17 mouse cellular contexts compared by ENCODE assay signal in the genomic region with DNA sequence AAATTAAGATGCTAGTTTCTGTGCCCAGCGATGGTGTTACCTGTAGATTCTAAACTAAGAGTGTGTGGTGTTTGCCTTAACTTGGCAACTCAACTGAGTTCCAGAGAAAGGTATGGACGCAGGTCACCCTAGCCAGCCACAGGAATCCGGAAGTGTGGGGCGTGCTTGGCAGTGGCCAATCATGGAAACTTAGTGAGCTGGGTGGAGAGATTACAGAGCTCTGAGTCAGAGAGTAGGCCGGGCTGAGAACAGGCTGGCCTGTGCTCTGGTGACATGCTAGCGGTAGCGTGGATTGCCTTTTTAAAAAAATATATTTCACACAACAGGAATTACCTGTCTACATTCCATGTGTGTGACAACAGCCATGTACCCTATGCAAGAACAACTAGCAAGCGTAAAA. TPM values are rescaled to one million over a fixed set of nuclear protein-coding genes. Genes with fewer than 3 reads are reported as not detected.
DNase-seq lines count a peak whose midpoint lies in the region; ATAC-seq and TF ChIP-seq lines count a peak whose summit lies in the region.
"Had no signal": no experiment of that assay in that cellular context is flagged by ENCODE, and none has a peak within 500 bp of the region (broad histone marks: within the 10 kb centered on the region; RNA-seq: fewer than 3 reads in every experiment).

No protein-coding gene starts in this region.

- H3K4me1 ChIP-seq in heart, embryonic 13.5 days: peaks cover 6% of the 10 kb centered on the region; the same call in 1 of the 2 replicates
- peaks cover 6% of the 10 kb centered on the region for H3K4me1 ChIP-seq in embryonic fibroblast, embryonic 13.5 days (ENCODE audit: control insufficient read depth, insufficient read depth, low read length)
- H3K4me1 ChIP-seq in stomach, embryonic 16.5 days (ENCODE audit: control insufficient read depth, insufficient read depth, low read length): no peaks in the 10 kb centered on the region
- H3K4me1 ChIP-seq in forebrain, embryonic 16.5 days (replicated peaks; ENCODE audit: control insufficient read depth, insufficient read depth, low read length): no peaks in the 10 kb centered on the region
- H3K4me1 ChIP-seq: hindbrain, embryonic 13.5 days; liver, embryonic 15.5 days had no signal

- no peaks in the 10 kb centered on the region for H3K9me3 ChIP-seq in heart, embryonic 13.5 days
- no peaks in the 10 kb centered on the region for H3K9me3 ChIP-seq in stomach, embryonic 16.5 days (replicated peaks; ENCODE audit: control insufficient read depth, low read length)
- no peaks in the 10 kb centered on the region for H3K9me3 ChIP-seq in forebrain, embryonic 16.5 days (ENCODE audit: control insufficient read depth, low read length)
- H3K9me3 ChIP-seq: hindbrain, embryonic 13.5 days; liver, embryonic 15.5 days had no signal

- H3K27me3 ChIP-seq in heart, embryonic 13.5 days (replicated peaks): no peaks in the 10 kb centered on the region
- no peaks in the 10 kb centered on the region for H3K27me3 ChIP-seq in stomach, embryonic 16.5 days (ENCODE audit: control insufficient read depth, insufficient read depth, low read length)
- H3K27me3 ChIP-seq in forebrain, embryonic 16.5 days (replicated peaks; ENCODE audit: control insufficient read depth, insufficient read depth, low read length): no peaks in the 10 kb centered on the region
- H3K27me3 ChIP-seq: hindbrain, embryonic 13.5 days; liver, embryonic 15.5 days had no signal

- H3K9ac ChIP-seq in heart, embryonic 13.5 days: no peak overlapping the region
- H3K9ac ChIP-seq in stomach, embryonic 16.5 days (ENCODE audit: low read length): no peak overlapping the region
- H3K9ac ChIP-seq in forebrain, embryonic 16.5 days (replicated peaks; ENCODE audit: low read depth, low read length): no peak overlapping the region
- H3K9ac ChIP-seq: hindbrain, embryonic 13.5 days; liver, embryonic 15.5 days had no signal

- no peak for TF ChIP-seq POLR2A in embryonic fibroblast, embryonic 13.5 days (IDR thresholded peaks at IDR 0.05; ENCODE audit: low read depth, low read length)

- no peak overlapping the region for H3K4me3 ChIP-seq in heart, embryonic 13.5 days
- no peak overlapping the region for H3K4me3 ChIP-seq in embryonic fibroblast, embryonic 13.5 days (ENCODE audit: insufficient read depth, low read length)
- no peak overlapping the region for H3K4me3 ChIP-seq in stomach, embryonic 16.5 days (replicated peaks; ENCODE audit: low read length)
- no peak overlapping the region for H3K4me3 ChIP-seq in forebrain, embryonic 16.5 days (replicated peaks; ENCODE audit: low read length)
- H3K4me3 ChIP-seq: hindbrain, embryonic 13.5 days; liver, embryonic 15.5 days had no signal

- no peak overlapping the region for H3K4me2 ChIP-seq in heart, embryonic 13.5 days
- H3K4me2 ChIP-seq in stomach, embryonic 16.5 days (ENCODE audit: low read depth, low read length): no peak overlapping the region
- no peak overlapping the region for H3K4me2 ChIP-seq in forebrain, embryonic 16.5 days (ENCODE audit: low read length)
- H3K4me2 ChIP-seq: hindbrain, embryonic 13.5 days; liver, embryonic 15.5 days had no signal

- H3K36me3 ChIP-seq in heart, embryonic 13.5 days: no peaks in the 10 kb centered on the region
- H3K36me3 ChIP-seq in stomach, embryonic 16.5 days (ENCODE audit: control insufficient read depth, insufficient read depth, low read length): no peaks in the 10 kb centered on the region
- no peaks in the 10 kb centered on the region for H3K36me3 ChIP-seq in forebrain, embryonic 16.5 days (ENCODE audit: control insufficient read depth, insufficient read depth)
- H3K36me3 ChIP-seq: hindbrain, embryonic 13.5 days; liver, embryonic 15.5 days had no signal

- DNase-seq in heart, adult 11 months: no peak
- DNase-seq in urinary bladder, adult 18-20 months (ENCODE audit: low spot score in 2 of 2): peak; percentile 33 to 45
- DNase-seq in urinary bladder, postnatal 10 days (ENCODE audit: low spot score): no peak
- no peak for DNase-seq in layer of hippocampus, adult 9-11 months
- DNase-seq: adrenal gland, adult 2 months; cerebellum, adult 9-10 months; embryo, embryonic 11 days; layer of hippocampus, postnatal 36 days; left cerebral cortex, postnatal 4 days had no signal

- no peak for ATAC-seq in heart, embryonic 13.5 days (ENCODE audit: extremely low read depth, insufficient number of reproducible peaks, low FRiP score, low TSS enrichment)
- peak; percentile 83 for ATAC-seq in stomach, embryonic 16.5 days (ENCODE audit: insufficient read depth, low FRiP score)
- ATAC-seq in forebrain, embryonic 16.5 days: no peak
- ATAC-seq: intestine, embryonic 16.5 days had no signal

- peak overlapping the region; percentile 44; the same call in 1 of the 2 replicates for H3K27ac ChIP-seq in heart, embryonic 13.5 days (replicated peaks)
- H3K27ac ChIP-seq in embryonic fibroblast, embryonic 13.5 days (ENCODE audit: insufficient read depth, low read length): peak overlapping the region; percentile 49
- no peak overlapping the region for H3K27ac ChIP-seq in stomach, embryonic 16.5 days (ENCODE audit: low read length)
- H3K27ac ChIP-seq in forebrain, embryonic 16.5 days (ENCODE audit: low read length): no peak overlapping the region
- H3K27ac ChIP-seq: hindbrain, embryonic 13.5 days; liver, embryonic 15.5 days had no signal

- no peak for TF ChIP-seq CTCF in embryonic fibroblast, embryonic 13.5 days (IDR thresholded peaks at IDR 0.05; ENCODE audit: borderline replicate concordance, insufficient read depth, low read length)

- 54% methylated on average over 8 of the region's 8 CpGs for WGBS in heart, embryonic 13.5 days
- WGBS in stomach, embryonic 16.5 days: 65% methylated on average over 8 of the region's 8 CpGs
- 90% methylated on average over 8 of the region's 8 CpGs for WGBS in forebrain, embryonic 16.5 days

RNA-seq across cellular contexts. Expression of gene Cyp24a1, which starts 29.6 kb away (rescaled TPM):
- polyA plus RNA-seq in heart, embryonic 13.5 days (2015; fragmentation: Nextera tagmentation; extraction: Ambion mirVana): not detected in 2 replicates
- polyA plus RNA-seq in embryonic fibroblast, embryonic 13.5 days (2011; ENCODE audit: insufficient read length, low read depth, missing spikeins): not detected in 2 replicates
- polyA plus RNA-seq in stomach, embryonic 16.5 days (2015; fragmentation: Nextera tagmentation; extraction: Ambion mirVana): not detected in 2 replicates
- polyA plus RNA-seq in forebrain, embryonic 16.5 days (2015; fragmentation: Nextera tagmentation; extraction: Ambion mirVana): 0.11 TPM in 1 of 2 replicates, not detected in the other
- polyA plus RNA-seq: C2C12; hindbrain, embryonic 13.5 days; intestine, embryonic 16.5 days; liver, embryonic 15.5 days had no signal

RNA-seq across cellular contexts. Expression of gene Pfdn4, which starts 30.3 kb away (rescaled TPM):
- polyA plus RNA-seq in heart, embryonic 13.5 days (2015; fragmentation: Nextera tagmentation; extraction: Ambion mirVana): 48.4 and 51.7 TPM in 2 replicates
- polyA plus RNA-seq in embryonic fibroblast, embryonic 13.5 days (2011; ENCODE audit: insufficient read length, low read depth, missing spikeins): 111 and 137 TPM in 2 replicates
- 53.0 and 67.3 TPM in 2 replicates for polyA plus RNA-seq in stomach, embryonic 16.5 days (2015; fragmentation: Nextera tagmentation; extraction: Ambion mirVana)
- 116 and 120 TPM in 2 replicates for polyA plus RNA-seq in forebrain, embryonic 16.5 days (2015; fragmentation: Nextera tagmentation; extraction: Ambion mirVana)

Comparison
In these comparisons a context has a peak if more than half of its experiments do, and no peak if none do; other contexts are left out.
1. DNase-seq: peak in urinary bladder, adult 18-20 months (2 of 2); none in heart, adult 11 months (single experiment), urinary bladder, postnatal 10 days (single experiment) and layer of hippocampus, adult 9-11 months (single experiment).
2. H3K27ac ChIP-seq: peak in heart, embryonic 13.5 days (single experiment) and embryonic fibroblast, embryonic 13.5 days (single experiment); none in stomach, embryonic 16.5 days (single experiment) and forebrain, embryonic 16.5 days (single experiment).